Mouse (Mus musculus) E14TG2a.4 (cell line): ENCODE data around the gene Dab2ip.
A peak's percentile ranks its signal among the peaks of the same experiment; 100 is the strongest.

Experiments
- H3K27me3 ChIP-seq: 2 replicates; pipeline ENCODE4 v1.6.1; 2014; ENCODE audit warnings: low read length, control low read depth; ENCODE audit not compliant: insufficient read depth
- H3K36me3 ChIP-seq: 2 replicates; pipeline ENCODE4 v1.6.1; 2014; ENCODE audit warnings: low read length, control low read depth; ENCODE audit not compliant: insufficient read depth
- H3K4me1 ChIP-seq: replicated peaks from 2 replicates; pipeline ENCODE4 v1.6.1; 2014; ENCODE audit warnings: low read depth, low read length, control low read depth
- H3K4me3 ChIP-seq: replicated peaks from 2 replicates; pipeline ENCODE4 v1.5.1; 2014; ENCODE audit warnings: mild to moderate bottlenecking, low read length
- H3K9me3 ChIP-seq: 2 replicates; pipeline ENCODE4 v1.6.1; 2014; ENCODE audit warnings: low read length, control low read depth
- CTCF ChIP-seq: conservative IDR thresholded peaks from 2 replicates; pipeline ENCODE4 v1.5.1; 2014; ENCODE audit warnings: low read length
- NANOG ChIP-seq: IDR thresholded peaks from 2 replicates; pipeline ENCODE4 v1.6.1; 2014; ENCODE audit warnings: borderline replicate concordance, low read length, mixed read lengths
- POU5F1 ChIP-seq: IDR thresholded peaks from 2 replicates; pipeline ENCODE4 v1.6.1; 2014; ENCODE audit warnings: low read length, borderline replicate concordance

Gene Dab2ip

GRCm38 (mm10) chr2:35596796-35597195, 38.7 kb downstream of the Dab2ip start:
- Histone ChIP-seq H3K36me3 (no peaks in the 10 kb centered on the region), H3K9me3 (no peaks in the 10 kb centered on the region), H3K4me1 (peaks cover 52% of the 10 kb centered on the region), H3K27me3 (peaks cover 25% of the 10 kb centered on the region), H3K4me3 (no peak overlapping the region)
- TF ChIP-seq NANOG, result no peak
- TF ChIP-seq POU5F1, result no peak
- no peak for TF ChIP-seq CTCF

DNA sequence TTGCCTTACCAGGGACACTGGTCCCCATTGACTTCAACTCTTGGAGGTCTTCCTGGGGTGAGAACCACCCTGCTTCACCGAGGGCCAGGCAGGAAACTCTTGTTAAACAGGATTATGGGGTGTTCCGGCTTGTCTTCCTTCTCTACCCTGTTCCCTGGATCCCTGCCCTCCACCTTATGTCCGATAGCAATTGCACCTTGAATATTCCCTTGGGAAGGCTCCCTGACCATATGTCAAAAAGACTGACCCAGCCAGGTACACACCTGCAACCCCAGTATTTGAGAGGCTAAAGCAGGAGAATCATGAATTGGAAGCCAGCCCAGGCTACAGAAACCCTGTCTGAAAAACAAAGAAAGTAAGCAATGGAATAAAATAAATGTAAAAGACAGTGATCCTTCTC, 40.8 kb downstream of the Dab2ip start:
- H3K4me3 ChIP-seq, result no peak overlapping the region
- TF ChIP-seq POU5F1 (no peak), CTCF (no peak), NANOG (no peak)
- no peaks in the 10 kb centered on the region for H3K9me3 ChIP-seq
- H3K36me3 ChIP-seq, result no peaks in the 10 kb centered on the region
- 0 out of 2 replicates have a peak, but pooled peaks cover 7% of the 10 kb centered on the region for H3K27me3 ChIP-seq
- peaks cover 50% of the 10 kb centered on the region for H3K4me1 ChIP-seq

GRCm38 (mm10) chr2:35601665-35602064, 43.6 kb downstream of the Dab2ip start:
- Histone ChIP-seq H3K4me1 (peaks cover 59% of the 10 kb centered on the region), H3K4me3 (no peak overlapping the region), H3K36me3 (no peaks in the 10 kb centered on the region), H3K9me3 (no peaks in the 10 kb centered on the region), H3K27me3 (no peaks in the 10 kb centered on the region)
- TF ChIP-seq POU5F1, result no peak
- TF ChIP-seq NANOG, result no peak
- TF ChIP-seq CTCF, result peak; percentile 18; the same call in 1 of the 2 replicates

GRCm38 (mm10) chr2:35607476-35607875, 49.4 kb downstream of the Dab2ip start:
- no peaks in the 10 kb centered on the region for H3K27me3 ChIP-seq
- TF ChIP-seq POU5F1 (no peak), CTCF (no peak), NANOG (no peak)
- no peaks in the 10 kb centered on the region for H3K9me3 ChIP-seq
- H3K4me3 ChIP-seq, result no peak overlapping the region
- H3K36me3 ChIP-seq, result no peaks in the 10 kb centered on the region
- H3K4me1 ChIP-seq, result peaks cover 76% of the 10 kb centered on the region

DNA sequence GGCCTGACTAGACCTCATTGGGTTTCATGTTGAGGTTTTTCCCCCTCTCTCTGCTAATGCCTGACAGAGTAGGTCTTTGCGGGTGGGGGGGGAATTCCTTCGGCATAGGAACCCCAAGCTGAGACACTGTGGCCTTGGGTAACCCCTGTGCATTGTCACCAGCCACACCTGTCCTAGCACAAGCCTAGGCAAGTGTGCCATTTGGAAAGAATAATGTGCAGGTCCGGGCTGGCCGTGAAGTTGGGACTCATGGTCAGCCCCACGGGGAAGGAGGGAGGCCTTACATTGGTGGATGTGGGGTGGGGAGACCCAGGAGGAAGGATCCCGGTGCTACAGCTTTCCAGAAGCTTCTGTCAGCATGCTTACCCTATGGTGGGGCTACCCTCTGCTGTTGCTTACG, 50.8 kb downstream of the Dab2ip start:
- Histone ChIP-seq H3K4me3 (no peak overlapping the region), H3K27me3 (no peaks in the 10 kb centered on the region), H3K4me1 (peaks cover 90% of the 10 kb centered on the region), H3K9me3 (no peaks in the 10 kb centered on the region), H3K36me3 (no peaks in the 10 kb centered on the region)
- TF ChIP-seq CTCF, result no peak
- TF ChIP-seq POU5F1, result no peak
- TF ChIP-seq NANOG, result no peak

DNA sequence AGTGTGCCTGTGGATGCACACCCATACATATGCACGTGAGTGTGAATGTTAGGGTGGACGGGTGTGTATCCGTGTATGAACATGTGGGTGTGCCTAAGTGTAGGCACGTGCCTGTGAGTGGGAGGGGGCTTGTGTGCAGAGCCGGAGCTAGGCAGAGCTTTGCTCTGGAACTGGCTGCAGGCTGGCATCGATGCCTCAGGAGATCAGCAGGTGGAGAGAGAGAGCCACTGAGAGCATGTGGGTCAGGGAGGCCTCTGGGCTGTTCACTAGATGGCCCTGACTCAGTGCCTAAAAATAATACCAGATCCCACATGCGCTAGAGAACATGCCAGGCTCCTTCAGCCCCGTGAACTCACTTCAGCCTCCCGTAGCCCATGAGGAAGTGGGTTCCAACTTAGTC, 51.3 kb downstream of the Dab2ip start:
- no peaks in the 10 kb centered on the region for H3K9me3 ChIP-seq
- H3K36me3 ChIP-seq, result no peaks in the 10 kb centered on the region
- TF ChIP-seq CTCF, result no peak
- peaks cover 92% of the 10 kb centered on the region for H3K4me1 ChIP-seq
- no peaks in the 10 kb centered on the region for H3K27me3 ChIP-seq
- H3K4me3 ChIP-seq, result 0 out of 2 replicates have a peak overlapping the region, but pooled peaks have one; percentile 68

GRCm38 (mm10) chr2:35610168-35610951, 52.3 kb downstream of the Dab2ip start:
- Histone ChIP-seq H3K9me3 (no peaks in the 10 kb centered on the region), H3K4me3 (peak overlapping the region; percentile 68)

GRCm38 (mm10) chr2:35610976-35611375, 52.9 kb downstream of the Dab2ip start:
- peak overlapping the region; percentile 68 for H3K4me3 ChIP-seq
- TF ChIP-seq NANOG, result no peak
- H3K4me1 ChIP-seq, result peaks cover 93% of the 10 kb centered on the region
- no peaks in the 10 kb centered on the region for H3K27me3 ChIP-seq
- H3K36me3 ChIP-seq, result no peaks in the 10 kb centered on the region
- no peaks in the 10 kb centered on the region for H3K9me3 ChIP-seq

More at GRCm38 (mm10) chr2:35610168-35610951, 52.3 kb downstream of the Dab2ip start:
- no peaks in the 10 kb centered on the region for H3K27me3 ChIP-seq
- no peak for TF ChIP-seq CTCF
- TF ChIP-seq NANOG, result no peak
- no peak for TF ChIP-seq POU5F1
- H3K4me1 ChIP-seq, result peaks cover 92% of the 10 kb centered on the region
- H3K36me3 ChIP-seq, result no peaks in the 10 kb centered on the region

GRCm38 (mm10) chr2:35611645-35612044, 53.6 kb downstream of the Dab2ip start:
- H3K4me1 ChIP-seq, result peaks cover 93% of the 10 kb centered on the region
- no peak for TF ChIP-seq CTCF
- TF ChIP-seq POU5F1, result no peak
- TF ChIP-seq NANOG, result no peak
- no peaks in the 10 kb centered on the region for H3K9me3 ChIP-seq
- peak overlapping the region; percentile 68 for H3K4me3 ChIP-seq
- H3K36me3 ChIP-seq, result no peaks in the 10 kb centered on the region
- H3K27me3 ChIP-seq, result no peaks in the 10 kb centered on the region
